Mouse (Mus musculus): Measurements from ENCODE around the gene Iglon5.

Gene Iglon5

GRCm38 (mm10) chr7:43489631-43490125, at the start of gene Iglon5:
TSS of gene Iglon5 (minus strand) at chr7:43490075.
- peak; percentile 19 for DNase-seq (ENCODE audit: low spot score)

GRCm38 (mm10) chr7:43538524-43538923, 48.6 kb upstream of the Iglon5 start:
- DNase-seq (ENCODE audit: low spot score), result no peak

- no peak for DNase-seq (ENCODE audit: low spot score)
Measured at GRCm38 (mm10) chr7:43532936-43533505, 43.1 kb upstream of the Iglon5 start.

- no peak for DNase-seq (ENCODE audit: low spot score)
Measured at GRCm38 (mm10) chr7:43530216-43530785, 40.4 kb upstream of the Iglon5 start.

GRCm38 (mm10) chr7:43525313-43525712, 35.4 kb upstream of the Iglon5 start:
- DNase-seq (ENCODE audit: low spot score), result no peak

GRCm38 (mm10) chr7:43522776-43523175, 32.9 kb upstream of the Iglon5 start:
- no peak for DNase-seq (ENCODE audit: low spot score)

GRCm38 (mm10) chr7:43518341-43518740, 28.5 kb upstream of the Iglon5 start:
- DNase-seq (ENCODE audit: low spot score), result no peak

GRCm38 (mm10) chr7:43515076-43515475, 25.2 kb upstream of the Iglon5 start:
- no peak for DNase-seq (ENCODE audit: low spot score)

- no peak for DNase-seq (ENCODE audit: low spot score)
Measured at GRCm38 (mm10) chr7:43512519-43512918, 22.6 kb upstream of the Iglon5 start.

- no peak for DNase-seq (ENCODE audit: low spot score)
Measured at GRCm38 (mm10) chr7:43511707-43512478, 22.0 kb upstream of the Iglon5 start.

- DNase-seq (ENCODE audit: low spot score), result peak; percentile 72
Measured at GRCm38 (mm10) chr7:43495343-43496021, 5.6 kb upstream of the Iglon5 start.

GRCm38 (mm10) chr7:43490861-43491260, 986 bp upstream of the Iglon5 start:
- no peak for DNase-seq (ENCODE audit: low spot score)

GRCm38 (mm10) chr7:43490182-43490584, 308 bp upstream of the Iglon5 start:
- DNase-seq (ENCODE audit: low spot score), result peak; percentile 72

- no peak for DNase-seq (ENCODE audit: low spot score)
Measured at GRCm38 (mm10) chr7:43488646-43489045, 1.2 kb downstream of the Iglon5 start.

GRCm38 (mm10) chr7:43483236-43483635, 6.6 kb downstream of the Iglon5 start:
- peak; percentile 60 for DNase-seq (ENCODE audit: low spot score)

- DNase-seq (ENCODE audit: low spot score), result no peak
Measured at GRCm38 (mm10) chr7:43482090-43482716, 7.7 kb downstream of the Iglon5 start.

- DNase-seq (ENCODE audit: low spot score), result no peak
Measured at GRCm38 (mm10) chr7:43481191-43481590, 8.7 kb downstream of the Iglon5 start.

GRCm38 (mm10) chr7:43476376-43476775, 13.5 kb downstream of the Iglon5 start:
- peak; percentile 29 for DNase-seq (ENCODE audit: low spot score)

- DNase-seq (ENCODE audit: low spot score), result peak; percentile 20
Measured at GRCm38 (mm10) chr7:43475706-43476105, 14.2 kb downstream of the Iglon5 start.

- peak; percentile 67 for DNase-seq (ENCODE audit: low spot score)
Measured at GRCm38 (mm10) chr7:43470373-43470772, 19.5 kb downstream of the Iglon5 start.

- DNase-seq (ENCODE audit: low spot score), result peak; percentile 85
Measured at GRCm38 (mm10) chr7:43466099-43466694, 23.7 kb downstream of the Iglon5 start.

Data from embryo, embryonic 10.5 days (tissue).